Mouse (Mus musculus): ENCODE measurements at regions not wholly inside any gene's neighbourhood (a gene's known extent, or its start where the extent isn't known, plus 50 kb on each side); places are given as distances from the start of the nearest gene placed in this dataset.

GRCm38 (mm10) chr5:41907749-41908148 lies 63.6 kb upstream of the Bod1l start:
- H3K4me1 ChIP-seq (ENCODE audit: control insufficient read depth, insufficient read depth, low read length), result no peaks in the 10 kb centered on the region
- TF ChIP-seq POLR2A (IDR thresholded peaks at IDR 0.05; ENCODE audit: extremely low read depth, insufficient read depth, low read length) (no peak), CTCF (IDR thresholded peaks at IDR 0.05; ENCODE audit: extremely low read depth, insufficient read depth, low read length) (no peak)
- H3K27ac ChIP-seq (ENCODE audit: insufficient read depth, low read length), result no peak overlapping the region
- no peak overlapping the region for H3K4me3 ChIP-seq (ENCODE audit: insufficient read depth, low read length)

- Histone ChIP-seq H3K27ac (ENCODE audit: insufficient read depth, low read length) (no peak overlapping the region), H3K4me1 (ENCODE audit: control insufficient read depth, insufficient read depth, low read length) (no peaks in the 10 kb centered on the region), H3K4me3 (ENCODE audit: insufficient read depth, low read length) (no peak overlapping the region)
- no peak for TF ChIP-seq CTCF (IDR thresholded peaks at IDR 0.05; ENCODE audit: extremely low read depth, insufficient read depth, low read length)
- TF ChIP-seq POLR2A (IDR thresholded peaks at IDR 0.05; ENCODE audit: extremely low read depth, insufficient read depth, low read length), result no peak
Measured at GRCm38 (mm10) chr5:41904512-41904911, 60.4 kb upstream of the Bod1l start.

GRCm38 (mm10) chr5:41899237-41899636 lies 55.1 kb upstream of the Bod1l start:
- Histone ChIP-seq H3K27ac (ENCODE audit: insufficient read depth, low read length) (no peak overlapping the region), H3K4me1 (ENCODE audit: control insufficient read depth, insufficient read depth, low read length) (peaks cover 2% of the 10 kb centered on the region), H3K4me3 (ENCODE audit: insufficient read depth, low read length) (no peak overlapping the region)
- TF ChIP-seq CTCF (IDR thresholded peaks at IDR 0.05; ENCODE audit: extremely low read depth, insufficient read depth, low read length), result no peak
- TF ChIP-seq POLR2A (IDR thresholded peaks at IDR 0.05; ENCODE audit: extremely low read depth, insufficient read depth, low read length), result no peak

DNA sequence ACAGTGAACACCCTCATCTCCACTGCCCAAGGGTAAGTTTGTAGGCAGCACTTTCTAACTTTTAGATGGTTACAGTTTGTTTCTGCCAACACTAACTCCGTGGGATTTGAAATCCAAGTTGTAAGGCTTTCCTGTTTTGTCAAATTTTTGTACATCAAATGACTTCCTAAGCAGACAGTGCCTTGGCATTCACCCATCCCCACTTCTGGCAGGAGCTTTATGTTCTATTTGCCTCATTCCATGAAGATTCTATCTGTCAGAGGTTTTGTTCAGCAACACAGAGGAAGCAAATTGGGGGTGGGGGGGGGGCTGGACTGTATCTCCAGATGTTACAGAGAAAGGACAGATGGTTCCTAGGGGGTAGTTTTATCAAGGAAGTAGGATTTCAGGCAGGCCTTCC lies 54.6 kb upstream of the Bod1l start:
- Histone ChIP-seq H3K27ac (ENCODE audit: insufficient read depth, low read length) (no peak overlapping the region), H3K4me3 (ENCODE audit: insufficient read depth, low read length) (no peak overlapping the region), H3K4me1 (ENCODE audit: control insufficient read depth, insufficient read depth, low read length) (peaks cover 2% of the 10 kb centered on the region)
- TF ChIP-seq CTCF (IDR thresholded peaks at IDR 0.05; ENCODE audit: extremely low read depth, insufficient read depth, low read length), result no peak
- TF ChIP-seq POLR2A (IDR thresholded peaks at IDR 0.05; ENCODE audit: extremely low read depth, insufficient read depth, low read length), result no peak
